Mouse (Mus musculus) brain, embryonic 14.5 days (tissue): Measurements from ENCODE around the gene Abraxas1.

Source experiments
- CTCF ChIP-seq: fragments of 200-500 bp; IDR thresholded peaks from 2 replicates; pipeline ENCODE4 v1.5.1; 2012; ENCODE audit warnings: inconsistent platforms, mild to moderate bottlenecking, moderate library complexity, borderline replicate concordance; ENCODE audit not compliant: insufficient read depth, insufficient read length; ENCODE audit errors: extremely low read depth
- POLR2A ChIP-seq: fragments of 200-500 bp; IDR thresholded peaks from 2 replicates; pipeline ENCODE4 v1.6.1; 2012; ENCODE audit warnings: mild to moderate bottlenecking, inconsistent platforms, borderline replicate concordance; ENCODE audit not compliant: poor library complexity, insufficient read depth, insufficient read length, severe bottlenecking; ENCODE audit errors: extremely low read depth

- TF ChIP-seq POLR2A (no peak), CTCF (no peak)
These were observed 43.9 kb downstream of the Abraxas1 start for GRCm38 (mm10) chr5:100776900-100777299.
